Mouse (Mus musculus) cerebellum, adult 18-20 months (tissue): Measurements from ENCODE around the gene Cyp4f39.

Source experiments
- DNase-seq, 2 experiments: peaks; one replicate each; pipeline ENCODE4 v3.0.0; 2021

Gene Cyp4f39

GRCm38 (mm10) chr17:32452482-32452881 lies at the start of gene Cyp4f39:
Cyp4f39 (plus strand) TSS chr17:32452723.
- no peak for DNase-seq

GRCm38 (mm10) chr17:32402779-32403157 lies 49.8 kb upstream of the Cyp4f39 start:
- no peak for DNase-seq

- DNase-seq: no peak
Observed at GRCm38 (mm10) chr17:32403417-32403816, 49.1 kb upstream of the Cyp4f39 start, which contains the start of gene Rasal3. Rasal3 (minus strand) TSS chr17:32403583.

- DNase-seq: no peak
Observed at GRCm38 (mm10) chr17:32411898-32412297, 40.6 kb upstream of the Cyp4f39 start.

- DNase-seq: no peak
Observed at GRCm38 (mm10) chr17:32415417-32416020, 37.0 kb upstream of the Cyp4f39 start.

- no peak for DNase-seq
Observed at GRCm38 (mm10) chr17:32416771-32417170, 35.8 kb upstream of the Cyp4f39 start.

GRCm38 (mm10) chr17:32419989-32420388 lies 32.5 kb upstream of the Cyp4f39 start:
- no peak for DNase-seq

GRCm38 (mm10) chr17:32420781-32421180 lies 31.7 kb upstream of the Cyp4f39 start:
- no peak for DNase-seq

- no peak for DNase-seq
Observed at GRCm38 (mm10) chr17:32424034-32424433, 28.5 kb upstream of the Cyp4f39 start, which contains the start of gene Pglyrp2. Pglyrp2 (minus strand) TSS chr17:32424167.

- DNase-seq: no peak
Observed at GRCm38 (mm10) chr17:32426610-32427009, 25.9 kb upstream of the Cyp4f39 start.

- no peak for DNase-seq
Observed at GRCm38 (mm10) chr17:32431972-32432371, 20.6 kb upstream of the Cyp4f39 start.

GRCm38 (mm10) chr17:32434324-32434723 lies 18.2 kb upstream of the Cyp4f39 start:
- DNase-seq: no peak

- DNase-seq: no peak
Observed at GRCm38 (mm10) chr17:32435151-32435550, 17.4 kb upstream of the Cyp4f39 start.

- DNase-seq: no peak
Observed at GRCm38 (mm10) chr17:32437106-32437505, 15.4 kb upstream of the Cyp4f39 start.

GRCm38 (mm10) chr17:32443245-32443644 lies 9.3 kb upstream of the Cyp4f39 start:
- DNase-seq: no peak

- DNase-seq: no peak
Observed at GRCm38 (mm10) chr17:32445016-32445415, 7.5 kb upstream of the Cyp4f39 start.

GRCm38 (mm10) chr17:32447195-32447594 lies 5.3 kb upstream of the Cyp4f39 start:
- no peak for DNase-seq

- DNase-seq: no peak
Observed at GRCm38 (mm10) chr17:32449042-32449441, 3.5 kb upstream of the Cyp4f39 start.

GRCm38 (mm10) chr17:32450844-32451537 lies 1.5 kb upstream of the Cyp4f39 start:
- no peak for DNase-seq

- DNase-seq: no peak
Observed at GRCm38 (mm10) chr17:32454188-32454587, 1.7 kb downstream of the Cyp4f39 start.

GRCm38 (mm10) chr17:32454997-32455396 lies 2.5 kb downstream of the Cyp4f39 start:
- no peak for DNase-seq

GRCm38 (mm10) chr17:32468494-32468893 lies 16.0 kb downstream of the Cyp4f39 start:
- DNase-seq: no peak

GRCm38 (mm10) chr17:32470795-32471194 lies 18.3 kb downstream of the Cyp4f39 start:
- DNase-seq: no peak

GRCm38 (mm10) chr17:32472176-32472575 lies 19.7 kb downstream of the Cyp4f39 start:
- DNase-seq: no peak
